Mouse (Mus musculus) layer of hippocampus, postnatal 36 days (tissue): Measurements from ENCODE around the gene Mmrn1. TPM values are rescaled to one million over a fixed set of nuclear protein-coding genes. Genes with fewer than 3 reads are reported as not detected.

ENCODE experiments used
- DNase-seq, 2 experiments: peaks; one replicate each; pipeline ENCODE4 v3.0.0; 2022
- total RNA-seq, 2 experiments: library from RNA; stranded (reverse); gene quantifications; 2 replicates each; pipeline ENCODE4 v1.2.3; 2021

Mmrn1 gene
- total RNA-seq, 2 experiments from 2014 or later, result not detected

- no peak for DNase-seq
Observed at GRCm38 (mm10) chr6:60994114-60994513, 69.3 kb downstream of the Mmrn1 start.

- no peak for DNase-seq
Observed at GRCm38 (mm10) chr6:60994521-60994920, 69.7 kb downstream of the Mmrn1 start.

GRCm38 (mm10) chr6:60995596-60995995 lies 70.8 kb downstream of the Mmrn1 start:
- no peak for DNase-seq

GRCm38 (mm10) chr6:60996328-60996727 lies 71.6 kb downstream of the Mmrn1 start:
- DNase-seq, result no peak

- no peak for DNase-seq
Observed at GRCm38 (mm10) chr6:61001003-61001790, 76.4 kb downstream of the Mmrn1 start.

GRCm38 (mm10) chr6:61003916-61004765 lies 79.4 kb downstream of the Mmrn1 start:
- no peak for DNase-seq

- no peak for DNase-seq
Observed at GRCm38 (mm10) chr6:61013780-61014179, 89.0 kb downstream of the Mmrn1 start.

GRCm38 (mm10) chr6:61019689-61020088 lies 94.9 kb downstream of the Mmrn1 start:
- no peak for DNase-seq

- no peak for DNase-seq
Observed at GRCm38 (mm10) chr6:61020995-61021394, 96.2 kb downstream of the Mmrn1 start.

GRCm38 (mm10) chr6:61033251-61033650 lies 108.5 kb downstream of the Mmrn1 start:
- no peak for DNase-seq

Other genes with a start within 250 kb of the Mmrn1 start
- gene Snca, start 95.1 kb upstream of the Mmrn1 start, total RNA-seq, result 100 to 1,000 TPM; 520 to 575 TPM